Mouse (Mus musculus): ENCODE results near the gene Pym1.

DNA sequence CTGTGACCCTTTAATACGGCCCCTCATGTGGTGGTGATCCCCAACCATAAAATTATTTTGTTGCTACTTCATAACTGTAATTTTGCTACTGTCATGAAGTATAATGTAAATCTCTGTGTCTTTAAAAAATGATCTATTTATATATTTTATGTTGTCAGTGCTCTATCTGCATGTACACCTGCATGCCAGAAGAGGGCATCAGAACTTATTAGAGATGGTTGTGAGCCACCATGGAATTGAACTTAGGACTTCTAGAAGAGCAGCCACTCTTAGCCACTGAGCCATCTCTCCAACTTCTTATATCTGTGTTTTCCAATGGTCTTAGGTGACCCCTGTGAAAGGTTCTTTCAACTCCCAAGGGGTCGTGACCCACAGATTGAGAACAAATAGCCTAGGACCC is 25.2 kb downstream of the Pym1 start:
- TF ChIP-seq CTCF (IDR thresholded peaks at IDR 0.05; ENCODE audit: low read depth): peak; percentile 62
- no peak for TF ChIP-seq EP300 (optimal IDR thresholded peaks at IDR 0.05)

Measured in stomach, postnatal 0 days (tissue).